Mouse (Mus musculus): ENCODE results near the gene Nav2. TPM values are rescaled to one million over a fixed set of nuclear protein-coding genes. Genes with fewer than 3 reads are reported as not detected.

The Nav2 gene
- polyA plus RNA-seq, 1 experiment from 2014 or later: 2.8 TPM

- no peaks in the 10 kb centered on the region for H3K4me1 ChIP-seq
- no peak overlapping the region for H3K27ac ChIP-seq
- no peaks in the 10 kb centered on the region for H3K36me3 ChIP-seq
- peaks cover 11% of the 10 kb centered on the region; the same call in 1 of the 2 replicates for H3K27me3 ChIP-seq (replicated peaks)
- no peak overlapping the region for H3K9ac ChIP-seq
- 7% methylated on average over 6 of the region's 7 CpGs for WGBS (ENCODE audit: insufficient replicate concordance)
- no peak overlapping the region for H3K4me2 ChIP-seq
- no peak overlapping the region for H3K4me3 ChIP-seq
- no peaks in the 10 kb centered on the region for H3K9me3 ChIP-seq (replicated peaks)
- no peak for ATAC-seq
Observed at GRCm38 (mm10) chr7:49616258-49616735, 707.8 kb downstream of the Nav2 start.

GRCm38 (mm10) chr7:49617087-49617486, 708.6 kb downstream of the Nav2 start:
- Histone ChIP-seq H3K4me2 (no peak overlapping the region), H3K9ac (no peak overlapping the region), H3K36me3 (no peaks in the 10 kb centered on the region), H3K4me3 (no peak overlapping the region), H3K4me1 (no peaks in the 10 kb centered on the region), H3K9me3 (replicated peaks) (no peaks in the 10 kb centered on the region), H3K27ac (no peak overlapping the region), H3K27me3 (replicated peaks) (peaks cover 11% of the 10 kb centered on the region; the same call in 1 of the 2 replicates)
- WGBS (ENCODE audit: insufficient replicate concordance): 68% methylated on average over 4 of the region's 4 CpGs
- 0 out of 2 replicates have a peak, but pooled peaks have one; percentile 8 for ATAC-seq

- H3K4me1 ChIP-seq: no peaks in the 10 kb centered on the region
- no peak overlapping the region for H3K9ac ChIP-seq
- H3K36me3 ChIP-seq: no peaks in the 10 kb centered on the region
- H3K4me3 ChIP-seq: no peak overlapping the region
- ATAC-seq: no peak
- no peak overlapping the region for H3K4me2 ChIP-seq
- H3K9me3 ChIP-seq (replicated peaks): no peaks in the 10 kb centered on the region
- 44% methylated on average over 1 of the region's 1 CpGs for WGBS (ENCODE audit: insufficient replicate concordance)
- peaks cover 18% of the 10 kb centered on the region; the same call in 1 of the 2 replicates for H3K27me3 ChIP-seq (replicated peaks)
- H3K27ac ChIP-seq: no peak overlapping the region
Observed at GRCm38 (mm10) chr7:49620160-49620559, 711.6 kb downstream of the Nav2 start.

GRCm38 (mm10) chr7:49631885-49632284, 723.4 kb downstream of the Nav2 start:
- Histone ChIP-seq H3K4me3 (no peak overlapping the region), H3K27me3 (replicated peaks) (peaks cover 85% of the 10 kb centered on the region), H3K4me1 (peaks cover 7% of the 10 kb centered on the region), H3K9me3 (replicated peaks) (no peaks in the 10 kb centered on the region), H3K36me3 (no peaks in the 10 kb centered on the region), H3K4me2 (no peak overlapping the region), H3K27ac (no peak overlapping the region), H3K9ac (no peak overlapping the region)
- ATAC-seq: no peak
- WGBS (ENCODE audit: insufficient replicate concordance): 17% methylated on average over 9 of the region's 9 CpGs

GRCm38 (mm10) chr7:49632391-49632790, 723.9 kb downstream of the Nav2 start:
- 3% methylated on average over 24 of the region's 24 CpGs for WGBS (ENCODE audit: insufficient replicate concordance)
- Histone ChIP-seq H3K9me3 (replicated peaks) (no peaks in the 10 kb centered on the region), H3K4me1 (peaks cover 7% of the 10 kb centered on the region), H3K27ac (no peak overlapping the region), H3K4me3 (no peak overlapping the region), H3K36me3 (no peaks in the 10 kb centered on the region), H3K4me2 (no peak overlapping the region), H3K9ac (no peak overlapping the region), H3K27me3 (replicated peaks) (peaks cover 90% of the 10 kb centered on the region)
- ATAC-seq: no peak

GRCm38 (mm10) chr7:49633375-49633956, 725.0 kb downstream of the Nav2 start:
- H3K36me3 ChIP-seq: no peaks in the 10 kb centered on the region
- WGBS (ENCODE audit: insufficient replicate concordance): under 1% methylated on average over 33 of the region's 33 CpGs
- no peak overlapping the region for H3K9ac ChIP-seq

GRCm38 (mm10) chr7:49634291-49635073, 726.0 kb downstream of the Nav2 start:
- peak overlapping the region; percentile 59 for H3K4me2 ChIP-seq
- ATAC-seq: no peak
- no peak overlapping the region for H3K9ac ChIP-seq
- no peaks in the 10 kb centered on the region for H3K36me3 ChIP-seq
- H3K4me1 ChIP-seq: peaks cover 7% of the 10 kb centered on the region
- WGBS (ENCODE audit: insufficient replicate concordance): 1% methylated on average over 26 of the region's 26 CpGs
- peak overlapping the region; percentile 37; the same call in 1 of the 2 replicates for H3K4me3 ChIP-seq
- no peak overlapping the region for H3K27ac ChIP-seq
- H3K27me3 ChIP-seq (replicated peaks): peaks cover 98% of the 10 kb centered on the region
- no peaks in the 10 kb centered on the region for H3K9me3 ChIP-seq (replicated peaks)

More at GRCm38 (mm10) chr7:49633375-49633956, 725.0 kb downstream of the Nav2 start:
- Histone ChIP-seq H3K27ac (no peak overlapping the region), H3K4me3 (peak overlapping the region; percentile 37), H3K27me3 (replicated peaks) (peaks cover 92% of the 10 kb centered on the region), H3K4me2 (peak overlapping the region; percentile 59), H3K9me3 (replicated peaks) (no peaks in the 10 kb centered on the region), H3K4me1 (peaks cover 7% of the 10 kb centered on the region)
- ATAC-seq: no peak

- ATAC-seq: no peak
- H3K4me3 ChIP-seq: no peak overlapping the region
- peaks cover 7% of the 10 kb centered on the region for H3K4me1 ChIP-seq
Observed at GRCm38 (mm10) chr7:49635074-49635621, 726.6 kb downstream of the Nav2 start.

GRCm38 (mm10) chr7:49635971-49636370, 727.5 kb downstream of the Nav2 start:
- Histone ChIP-seq H3K27ac (no peak overlapping the region), H3K27me3 (replicated peaks) (peaks cover 99% of the 10 kb centered on the region), H3K4me2 (no peak overlapping the region), H3K4me1 (peaks cover 7% of the 10 kb centered on the region), H3K36me3 (no peaks in the 10 kb centered on the region), H3K9me3 (replicated peaks) (no peaks in the 10 kb centered on the region), H3K9ac (no peak overlapping the region), H3K4me3 (no peak overlapping the region)
- WGBS (ENCODE audit: insufficient replicate concordance): 2% methylated on average over 22 of the region's 22 CpGs
- ATAC-seq: no peak

More at GRCm38 (mm10) chr7:49635074-49635621, 726.6 kb downstream of the Nav2 start:
- peaks cover 99% of the 10 kb centered on the region for H3K27me3 ChIP-seq (replicated peaks)
- no peaks in the 10 kb centered on the region for H3K9me3 ChIP-seq (replicated peaks)
- no peaks in the 10 kb centered on the region for H3K36me3 ChIP-seq
- no peak overlapping the region for H3K27ac ChIP-seq
- no peak overlapping the region for H3K4me2 ChIP-seq
- 2% methylated on average over 35 of the region's 35 CpGs for WGBS (ENCODE audit: insufficient replicate concordance)
- no peak overlapping the region for H3K9ac ChIP-seq

- WGBS (ENCODE audit: insufficient replicate concordance): 4% methylated on average over 33 of the region's 33 CpGs
- peaks cover 99% of the 10 kb centered on the region for H3K27me3 ChIP-seq (replicated peaks)
- no peak within 1 kb of the TSS for H3K4me3 ChIP-seq
- H3K4me2 ChIP-seq: no peak within 1 kb of the TSS
- H3K36me3 ChIP-seq: no peaks in the 10 kb centered on the region
- ATAC-seq: no peak
- H3K4me1 ChIP-seq: peaks cover 7% of the 10 kb centered on the region
- H3K27ac ChIP-seq: no peak within 1 kb of the TSS
- no peaks in the 10 kb centered on the region for H3K9me3 ChIP-seq (replicated peaks)
- no peak within 1 kb of the TSS for H3K9ac ChIP-seq
Observed at GRCm38 (mm10) chr7:49636491-49637115, 728.1 kb downstream of the Nav2 start, which contains the start of gene Dbx1. Gene Dbx1 (minus strand): TSS chr7:49636849.

- Histone ChIP-seq H3K27ac (no peak overlapping the region), H3K36me3 (no peaks in the 10 kb centered on the region), H3K4me2 (no peak overlapping the region), H3K4me1 (peaks cover 7% of the 10 kb centered on the region), H3K9ac (no peak overlapping the region), H3K9me3 (replicated peaks) (no peaks in the 10 kb centered on the region), H3K27me3 (replicated peaks) (peaks cover 99% of the 10 kb centered on the region), H3K4me3 (no peak overlapping the region)
- no peak for ATAC-seq
- WGBS (ENCODE audit: insufficient replicate concordance): 6% methylated on average over 9 of the region's 9 CpGs
Observed at GRCm38 (mm10) chr7:49637281-49637680, 728.8 kb downstream of the Nav2 start.

Measured in liver, embryonic 12.5 days (tissue).